Mouse (Mus musculus) stomach, postnatal 0 days (tissue): ENCODE measurements around the gene Itpr3. TPM values are rescaled to one million over a fixed set of nuclear protein-coding genes. Genes with fewer than 3 reads are reported as not detected.

ENCODE experiments used
- ATAC-seq: fragments of 200-750 bp; cut with Nextera tagmentation; 2 replicates; pipeline ENCODE4 v1.8.0; 2017; ENCODE audit not compliant: low FRiP score, low TSS enrichment
- DNase-seq: peaks from one replicate; pipeline ENCODE4 v3.0.0-alpha.2; 2016; ENCODE audit warnings: low spot score
- H3K27ac ChIP-seq: fragments of 300-500 bp; sonication (generic); replicated peaks from 2 replicates; pipeline ENCODE4 v1.5.1; 2014; ENCODE audit warnings: mild to moderate bottlenecking, control low read depth
- H3K27me3 ChIP-seq: fragments of 300-500 bp; sonication (generic); 2 replicates; pipeline ENCODE4 v1.6.1; 2014; ENCODE audit warnings: low read length; ENCODE audit not compliant: control insufficient read depth, insufficient read depth
- H3K36me3 ChIP-seq: fragments of 300-500 bp; sonication (generic); 2 replicates; pipeline ENCODE4 v1.6.1; 2014; ENCODE audit warnings: low read length, mixed read lengths; ENCODE audit not compliant: control insufficient read depth, insufficient read depth
- H3K4me1 ChIP-seq: fragments of 300-500 bp; sonication (generic); replicated peaks from 2 replicates; pipeline ENCODE4 v1.6.1; 2014; ENCODE audit warnings: antibody characterized with exemption; ENCODE audit not compliant: control insufficient read depth, insufficient read depth
- H3K4me2 ChIP-seq: fragments of 300-500 bp; sonication (generic); replicated peaks from 2 replicates; pipeline ENCODE4 v1.6.1; 2014; ENCODE audit warnings: low read depth, mild to moderate bottlenecking, control low read depth, moderate library complexity
- H3K4me3 ChIP-seq: fragments of 300-500 bp; sonication (generic); 2 replicates; pipeline ENCODE4 v1.5.1; 2014; ENCODE audit warnings: low read depth, low read length, control low read depth
- H3K9ac ChIP-seq: fragments of 300-500 bp; sonication (generic); 2 replicates; pipeline ENCODE4 v1.6.1; 2014; ENCODE audit warnings: mild to moderate bottlenecking, low read length, control low read depth, mixed read lengths
- H3K9me3 ChIP-seq: fragments of 300-500 bp; sonication (generic); 2 replicates; pipeline ENCODE4 v1.6.1; 2016; ENCODE audit warnings: low read length; ENCODE audit not compliant: control insufficient read depth
- CTCF ChIP-seq: IDR thresholded peaks from 2 replicates; pipeline ENCODE4 v1.5.1; 2016; ENCODE audit warnings: antibody characterized with exemption, low read depth, mild to moderate bottlenecking, moderate library complexity
- EP300 ChIP-seq: optimal IDR thresholded peaks from 2 replicates; pipeline ENCODE3; 2016; ENCODE audit warnings: antibody characterized with exemption
- WGBS: fragments of 180-500 bp; shearing (Covaris S2); extraction: QIAGEN DNeasy Blood & Tissue Kit; methylation state at CpG from one replicate; pipeline ENCODE4 v1.1.7; 2014; 5-methylcytosine and 5-hydroxymethylcytosine counted together
- polyA plus RNA-seq: library from polyadenylated mRNA; unstranded; fragments of >200 nt; fragmentation: Nextera tagmentation; extraction: Ambion mirVana; gene quantifications from 2 replicates; pipeline ENCODE4 v1.2.1, GENCODE M21; 2015

Itpr3 gene
- polyA plus RNA-seq, 1 experiment from 2014 or later: 5.9 TPM

- WGBS: 5% methylated on average over 34 of the region's 34 CpGs
- Histone ChIP-seq H3K27ac (peak overlapping the region; percentile 45), H3K9me3 (no peaks in the 10 kb centered on the region), H3K4me1 (peaks cover 3% of the 10 kb centered on the region; the same call in 1 of the 2 replicates), H3K27me3 (no peaks in the 10 kb centered on the region), H3K4me2 (peak overlapping the region; percentile 82), H3K9ac (peak overlapping the region; percentile 70), H3K4me3 (peak overlapping the region; percentile 59), H3K36me3 (peaks cover 11% of the 10 kb centered on the region)
- peak; percentile 66 for ATAC-seq
- no peak for TF ChIP-seq EP300
- TF ChIP-seq CTCF: no peak
- peak; percentile 91 for DNase-seq
Measured at GRCm38 (mm10) chr17:27017564-27018499, 39.3 kb upstream of the Itpr3 start.

GRCm38 (mm10) chr17:27018555-27019196 is 38.4 kb upstream of the Itpr3 start:
- no peaks in the 10 kb centered on the region for H3K9me3 ChIP-seq
- 47% methylated on average over 12 of the region's 12 CpGs for WGBS
- peak overlapping the region; percentile 45 for H3K27ac ChIP-seq
- ATAC-seq: 0 out of 2 replicates have a peak, but pooled peaks have one; percentile 5
- H3K4me2 ChIP-seq: peak overlapping the region; percentile 82
- no peaks in the 10 kb centered on the region for H3K27me3 ChIP-seq
- TF ChIP-seq EP300 (no peak), CTCF (no peak)
- H3K4me1 ChIP-seq: peaks cover 3% of the 10 kb centered on the region; the same call in 1 of the 2 replicates
- H3K4me3 ChIP-seq: peak overlapping the region; percentile 59
- peaks cover 11% of the 10 kb centered on the region for H3K36me3 ChIP-seq
- no peak for DNase-seq
- peak overlapping the region; percentile 70 for H3K9ac ChIP-seq

GRCm38 (mm10) chr17:27021076-27021475 is 36.0 kb upstream of the Itpr3 start:
- Histone ChIP-seq H3K9me3 (no peaks in the 10 kb centered on the region), H3K4me2 (no peak overlapping the region), H3K27me3 (no peaks in the 10 kb centered on the region), H3K27ac (no peak overlapping the region), H3K36me3 (peaks cover 15% of the 10 kb centered on the region), H3K4me1 (peaks cover 3% of the 10 kb centered on the region; the same call in 1 of the 2 replicates), H3K4me3 (no peak overlapping the region), H3K9ac (no peak overlapping the region)
- TF ChIP-seq EP300 (no peak), CTCF (no peak)
- ATAC-seq (no peak), DNase-seq (no peak)
- 92% methylated on average over 13 of the region's 14 CpGs for WGBS

GRCm38 (mm10) chr17:27021736-27022135 is 35.4 kb upstream of the Itpr3 start:
- peaks cover 15% of the 10 kb centered on the region for H3K36me3 ChIP-seq
- no peak overlapping the region for H3K27ac ChIP-seq
- H3K9ac ChIP-seq: no peak overlapping the region
- DNase-seq: no peak
- WGBS: 90% methylated on average over 9 of the region's 9 CpGs
- no peaks in the 10 kb centered on the region for H3K27me3 ChIP-seq
- no peaks in the 10 kb centered on the region for H3K9me3 ChIP-seq
- TF ChIP-seq CTCF (no peak), EP300 (no peak)
- H3K4me1 ChIP-seq: peaks cover 3% of the 10 kb centered on the region; the same call in 1 of the 2 replicates
- no peak overlapping the region for H3K4me3 ChIP-seq
- H3K4me2 ChIP-seq: no peak overlapping the region
- ATAC-seq: no peak

GRCm38 (mm10) chr17:27023342-27023741 is 33.8 kb upstream of the Itpr3 start:
- Histone ChIP-seq H3K4me2 (no peak overlapping the region), H3K36me3 (peaks cover 15% of the 10 kb centered on the region), H3K27ac (no peak overlapping the region), H3K4me3 (no peak overlapping the region), H3K27me3 (no peaks in the 10 kb centered on the region), H3K9me3 (no peaks in the 10 kb centered on the region), H3K9ac (no peak overlapping the region), H3K4me1 (peaks cover 7% of the 10 kb centered on the region)
- no peak for ATAC-seq
- 81% methylated on average over 4 of the region's 4 CpGs for WGBS
- TF ChIP-seq EP300: no peak
- TF ChIP-seq CTCF: no peak
- DNase-seq: no peak
